Mouse (Mus musculus) layer of hippocampus, postnatal 10 days (tissue): ENCODE data around the gene Pde4d. TPM values are rescaled to one million over a fixed set of nuclear protein-coding genes. Genes with fewer than 3 reads are reported as not detected.

Source experiments
- DNase-seq, 2 experiments: peaks; one replicate each; pipeline ENCODE4 v3.0.0; 2021; ENCODE audit warnings: low spot score in 2 of 2
- total RNA-seq, 2 experiments: library from RNA; stranded (reverse); gene quantifications; 2 replicates each; pipeline ENCODE4 v1.2.3; 2021

Pde4d gene
- total RNA-seq, 2 experiments from 2014 or later: 77.6 to 81.2 TPM

DNA sequence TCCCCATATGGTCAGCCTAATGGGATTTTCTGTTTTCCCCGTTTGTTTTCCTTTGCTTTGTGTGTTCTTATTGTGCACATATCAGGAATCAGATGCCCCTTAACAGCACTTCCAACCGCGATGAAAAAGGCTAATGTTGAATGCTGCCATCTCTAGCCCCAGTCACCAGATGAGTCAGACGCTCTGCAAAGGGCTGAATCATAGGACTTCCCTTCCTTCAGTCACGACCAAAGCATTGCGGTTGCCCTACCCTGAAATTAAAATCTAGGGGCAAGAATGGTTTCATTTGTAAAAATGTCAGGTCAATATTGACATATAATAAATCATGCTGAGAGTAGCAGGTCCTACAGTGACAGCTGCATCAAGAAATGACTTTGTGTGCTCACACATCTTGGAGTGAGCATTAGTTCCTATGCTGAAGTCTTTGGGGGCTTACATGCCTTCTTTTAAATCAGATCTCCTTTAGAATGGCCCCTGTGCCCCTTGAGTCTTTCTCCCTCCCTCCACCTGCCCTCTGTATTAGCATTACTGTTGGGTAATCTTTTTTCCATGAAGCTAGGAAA, 370.2 kb downstream of the Pde4d start:
- DNase-seq: no peak

DNA sequence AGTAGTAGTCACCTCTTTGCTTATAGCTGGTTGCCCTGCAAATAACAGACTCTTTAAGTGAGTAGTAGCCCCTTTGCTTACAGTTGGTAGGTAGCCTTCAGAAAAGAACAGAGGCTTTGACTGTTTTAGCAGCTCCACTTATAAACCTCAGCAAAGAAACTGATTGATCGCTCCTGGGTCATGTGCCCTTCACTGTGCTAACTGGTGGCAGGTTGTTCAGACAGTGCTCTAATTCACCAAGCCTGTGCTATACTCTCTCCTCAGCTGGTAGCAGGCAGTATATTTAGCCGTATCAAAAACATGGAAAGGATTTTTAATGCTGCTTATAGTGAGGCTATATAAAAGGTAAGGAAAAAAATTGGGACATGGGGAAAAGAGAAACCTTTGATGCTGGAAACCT, 370.7 kb downstream of the Pde4d start:
- no peak for DNase-seq

DNA sequence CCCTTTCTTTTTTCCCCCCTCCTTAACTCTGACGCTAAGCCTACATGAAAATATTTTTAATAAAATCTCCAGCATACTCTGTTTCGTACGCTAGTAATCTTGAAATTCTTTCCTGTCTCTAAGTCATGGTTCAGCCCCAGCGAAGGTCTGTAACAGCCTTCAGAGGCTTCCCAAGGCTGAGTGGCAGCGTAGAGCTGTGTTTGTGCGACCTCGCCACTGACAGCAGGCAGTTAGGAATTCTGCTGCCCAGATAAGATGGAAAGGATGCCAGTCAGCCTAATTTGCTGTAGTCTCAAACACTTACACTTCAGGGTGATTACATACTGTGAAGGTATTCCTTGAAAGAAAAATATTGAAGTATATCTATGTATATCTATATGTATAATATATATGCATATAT, 371.5 kb downstream of the Pde4d start:
- no peak for DNase-seq

DNA sequence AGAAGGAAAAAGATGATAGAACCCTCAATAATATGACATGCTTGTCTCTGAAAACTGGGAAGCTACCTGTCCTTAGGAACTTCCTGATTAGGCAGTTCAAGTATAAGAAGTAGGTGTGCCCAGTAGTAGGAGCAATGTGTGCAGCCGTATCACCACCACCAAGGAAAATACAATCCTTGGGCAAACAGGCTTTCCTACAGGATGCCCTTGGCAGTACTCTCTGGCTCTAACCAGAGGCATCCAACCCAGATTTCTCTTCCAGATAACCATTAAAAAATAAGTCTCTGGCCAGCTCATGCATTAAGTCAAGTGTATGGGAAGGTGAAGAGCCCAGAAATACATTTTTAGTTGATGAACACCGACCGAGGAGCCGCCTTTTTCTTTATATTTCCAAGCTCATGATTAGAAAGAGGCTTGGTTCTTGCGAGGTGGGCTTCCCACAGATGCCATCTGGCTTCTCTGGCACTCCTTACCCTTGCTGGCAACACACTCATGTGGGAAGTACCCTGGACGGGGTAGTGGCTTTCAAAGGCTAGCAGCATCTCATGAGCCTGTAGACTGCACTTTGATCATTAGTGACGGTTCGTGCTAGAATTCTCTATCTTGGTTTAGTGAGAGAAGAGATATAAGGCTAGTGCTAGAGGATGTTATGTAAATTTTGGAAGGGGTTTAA, 375.0 kb downstream of the Pde4d start:
- peak; percentile 19 to 42 for DNase-seq

DNA sequence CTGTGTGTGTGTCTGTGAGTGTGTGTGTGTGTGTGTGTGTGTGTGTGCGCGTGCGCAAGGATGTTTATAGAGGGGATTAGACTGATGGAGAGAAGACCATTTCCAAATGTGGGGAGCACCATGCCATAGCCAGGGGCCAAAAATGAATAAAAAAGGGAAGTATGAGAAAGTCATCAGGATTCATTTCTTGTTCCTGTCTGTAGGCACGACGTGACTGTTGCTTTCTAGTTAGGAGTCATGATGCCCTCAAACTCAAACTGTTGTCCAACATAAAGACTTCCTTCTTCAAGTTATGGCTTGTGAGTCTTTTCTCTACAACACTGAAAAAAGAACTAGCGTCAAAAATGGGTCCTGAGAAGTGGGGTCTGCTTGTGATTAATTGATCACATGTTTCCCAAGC, 375.8 kb downstream of the Pde4d start:
- DNase-seq: no peak

DNA sequence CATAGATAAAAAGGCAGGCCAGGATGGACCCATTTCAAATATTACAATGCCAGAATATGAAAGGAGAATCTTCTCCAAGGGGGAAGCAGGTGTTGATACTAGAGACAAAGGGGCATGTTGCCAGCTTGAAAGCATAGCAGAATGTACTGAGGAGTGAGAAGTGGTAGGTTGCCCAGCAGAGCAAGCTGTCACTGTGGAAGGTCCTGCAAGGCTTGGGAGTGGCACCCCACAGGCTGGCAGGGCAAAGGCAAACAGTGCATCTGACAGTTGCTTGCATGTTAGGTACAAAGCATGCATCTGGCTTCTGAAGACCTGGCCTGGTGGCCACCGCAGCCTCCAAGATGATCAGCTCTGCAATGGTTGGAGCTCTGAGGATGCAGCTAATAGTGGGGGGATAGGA, 384.4 kb downstream of the Pde4d start:
- DNase-seq: peak; percentile 16 to 37

DNA sequence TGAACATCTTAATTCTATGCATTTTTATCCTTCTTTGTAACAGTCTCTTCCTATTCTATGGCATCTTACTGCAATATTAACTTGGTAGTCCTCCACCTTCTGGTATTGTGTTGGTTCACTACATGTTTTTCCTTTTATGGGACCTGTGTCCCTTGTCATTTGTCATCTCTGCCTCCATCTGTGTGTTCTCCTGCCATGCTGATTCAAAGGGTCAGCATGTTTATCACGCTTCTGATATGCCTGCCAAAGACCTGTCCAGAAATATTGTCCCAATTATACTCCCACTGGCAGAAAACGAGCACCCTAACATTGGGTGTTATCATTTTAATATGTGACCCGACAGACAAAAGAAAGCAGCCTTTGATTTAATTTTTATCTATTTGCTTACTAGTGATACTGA, 386.6 kb downstream of the Pde4d start:
- no peak for DNase-seq

DNA sequence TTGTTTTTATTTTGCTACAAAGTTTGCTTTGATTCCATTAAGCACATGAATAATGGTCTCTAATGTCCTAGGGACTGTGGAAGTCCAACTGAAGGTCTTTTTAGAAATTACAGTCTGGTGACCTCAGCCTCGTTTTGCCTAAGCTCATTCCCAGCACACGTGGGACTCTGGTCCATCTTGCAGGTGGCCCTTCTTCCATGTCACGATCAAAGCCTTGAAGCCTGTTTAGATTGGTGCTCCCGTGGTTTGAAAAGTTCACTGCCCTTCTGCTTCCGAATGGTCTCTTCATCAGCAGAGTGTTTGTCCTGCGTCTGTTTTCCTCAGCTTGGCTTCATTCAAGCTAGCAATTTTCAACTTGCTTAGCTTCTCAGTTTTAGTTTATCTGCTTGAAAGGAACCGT, 389.4 kb downstream of the Pde4d start:
- DNase-seq: no peak

DNA sequence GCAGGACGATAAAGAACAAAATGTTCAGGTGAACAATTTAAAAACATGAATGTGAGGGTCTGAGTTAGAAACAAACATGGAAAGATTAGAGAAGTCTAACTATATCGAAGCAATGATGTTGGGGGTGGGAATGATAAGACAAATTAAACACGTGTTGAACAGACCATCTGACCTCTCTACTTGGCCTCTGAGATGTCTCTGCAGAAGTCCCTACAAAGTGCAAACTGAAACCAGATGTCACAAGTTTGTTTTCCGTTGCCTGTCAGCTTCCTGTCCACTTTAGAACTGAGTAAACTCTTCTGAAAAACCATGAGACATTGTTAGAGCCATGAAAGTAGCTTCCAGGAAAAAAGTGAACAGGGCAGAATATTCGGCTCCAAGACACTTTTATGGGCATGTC, 404.3 kb downstream of the Pde4d start:
- DNase-seq: no peak

DNA sequence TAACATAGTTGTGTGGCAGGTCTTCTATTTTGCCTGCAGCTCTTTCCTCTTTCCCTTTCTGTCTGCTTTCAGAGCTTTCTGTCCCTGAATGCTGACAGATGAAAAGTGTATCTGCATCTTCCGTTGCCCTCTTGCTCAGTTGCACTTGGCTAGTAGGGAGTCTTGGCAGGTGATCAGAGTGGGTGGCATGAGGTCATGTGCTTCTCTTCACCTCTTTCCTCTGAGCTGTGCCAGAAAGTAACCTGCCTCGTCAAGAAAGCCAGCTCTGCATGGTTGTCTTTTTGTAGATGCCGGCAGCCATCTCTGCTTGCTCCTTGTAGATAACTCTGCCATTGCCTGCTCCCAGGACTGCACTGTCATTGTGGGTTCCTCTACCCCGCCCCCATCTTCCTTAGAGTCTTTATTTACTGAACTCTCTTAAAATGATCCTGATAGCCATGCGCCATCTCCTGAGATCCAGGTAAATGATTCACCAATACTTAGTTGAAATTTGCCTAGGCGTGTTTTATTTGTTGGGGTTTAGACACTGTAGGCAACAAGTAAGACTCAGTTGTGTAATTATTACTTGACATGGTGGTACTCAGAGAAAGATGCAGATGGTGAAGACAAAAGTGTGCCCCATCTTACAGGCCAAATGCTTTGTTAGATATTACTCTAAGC, 407.2 kb downstream of the Pde4d start:
- DNase-seq: no peak

DNA sequence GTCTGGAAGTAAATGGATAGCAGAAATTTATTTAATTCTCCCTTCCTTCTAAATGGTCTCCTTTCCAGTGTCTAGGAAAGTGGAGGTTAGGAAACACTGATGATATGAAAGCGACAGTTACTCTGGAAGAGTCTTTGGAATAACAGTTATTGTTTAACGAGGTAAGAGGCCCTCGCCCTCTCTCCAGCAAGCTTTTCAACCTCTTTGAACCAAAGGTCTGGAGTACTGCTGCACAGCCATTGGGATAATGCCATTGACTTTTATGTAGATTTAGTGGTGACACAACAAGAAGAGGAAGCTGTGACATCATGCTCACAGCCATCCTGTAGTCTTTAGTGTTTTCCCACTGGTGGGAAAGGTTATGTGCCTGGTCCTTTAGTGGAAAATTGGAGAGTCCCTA, 409.6 kb downstream of the Pde4d start:
- no peak for DNase-seq

DNA sequence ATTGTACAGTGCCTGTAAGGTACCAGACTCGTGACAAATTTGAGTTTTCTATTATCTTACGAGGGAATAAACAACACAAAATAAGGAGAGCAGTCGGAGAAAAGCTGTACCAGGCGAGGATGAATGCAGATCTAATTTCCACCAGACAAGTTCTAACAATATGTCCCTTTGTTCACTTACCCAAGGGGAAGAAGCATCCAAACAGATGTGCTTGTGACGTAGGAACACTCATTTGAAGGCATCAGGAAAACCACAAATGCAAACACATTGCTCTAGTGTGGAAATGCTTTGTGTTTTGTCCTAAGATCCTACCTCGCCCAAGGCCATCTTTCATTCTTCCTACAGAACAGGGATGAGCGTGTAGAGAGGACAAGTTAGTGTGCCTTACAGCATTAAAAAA, 411.0 kb downstream of the Pde4d start:
- no peak for DNase-seq

DNA sequence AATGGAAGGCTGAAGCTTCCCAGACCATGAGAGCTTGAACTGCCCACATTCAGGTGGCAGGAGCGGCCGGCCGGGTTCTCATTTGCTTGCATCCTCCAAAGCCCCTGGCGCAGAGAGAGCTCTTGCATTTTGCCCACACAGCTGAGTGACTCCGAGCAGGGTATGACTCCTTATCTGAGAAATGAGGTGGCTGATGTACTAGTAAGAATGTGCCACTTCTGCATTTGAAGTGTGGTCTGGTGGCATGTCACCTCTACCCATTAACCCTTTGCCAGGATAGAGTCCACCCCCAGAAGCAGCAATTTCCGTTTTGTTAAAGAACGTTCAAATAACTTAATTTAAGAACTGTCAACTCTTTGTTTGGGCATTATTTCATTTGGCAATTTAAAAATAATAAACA, 412.0 kb downstream of the Pde4d start:
- no peak for DNase-seq

DNA sequence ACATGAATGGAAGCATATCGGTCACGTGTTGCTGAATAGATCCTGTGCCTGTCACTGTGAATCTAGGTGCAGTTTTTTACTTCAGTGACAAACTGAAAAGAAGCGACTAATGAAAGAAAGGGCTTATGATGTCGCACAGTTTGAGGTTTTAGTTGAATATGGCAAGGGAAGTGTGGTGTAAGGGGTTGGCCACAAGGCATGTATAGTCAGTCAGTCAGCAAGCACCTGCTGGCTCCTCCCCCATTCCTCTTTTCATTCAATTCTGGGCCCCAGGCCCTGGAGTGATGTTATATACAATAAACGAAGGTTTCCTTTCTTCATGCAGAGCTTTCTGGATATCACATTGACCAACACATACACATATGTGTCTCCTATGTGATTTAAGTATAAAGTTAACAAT, 412.4 kb downstream of the Pde4d start:
- no peak for DNase-seq

DNA sequence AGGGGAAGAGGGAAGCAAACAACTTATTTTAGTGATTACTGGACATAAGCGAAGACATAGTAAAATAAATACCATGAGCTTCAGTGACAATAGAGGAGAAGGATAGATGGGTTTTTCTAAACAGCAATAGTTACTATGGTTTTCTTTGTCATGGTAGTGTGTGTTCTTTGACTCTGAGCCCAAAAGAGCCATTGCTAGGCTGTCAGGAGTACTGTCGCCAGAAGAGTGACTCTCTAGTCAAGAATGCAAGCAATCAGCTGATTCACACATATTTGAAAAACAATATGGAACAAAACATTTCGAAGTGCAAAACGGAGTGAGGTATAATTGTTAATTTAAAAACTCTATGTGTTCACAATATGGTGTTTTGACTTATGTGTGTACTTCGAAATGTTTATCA, 450.4 kb downstream of the Pde4d start:
- DNase-seq: no peak

DNA sequence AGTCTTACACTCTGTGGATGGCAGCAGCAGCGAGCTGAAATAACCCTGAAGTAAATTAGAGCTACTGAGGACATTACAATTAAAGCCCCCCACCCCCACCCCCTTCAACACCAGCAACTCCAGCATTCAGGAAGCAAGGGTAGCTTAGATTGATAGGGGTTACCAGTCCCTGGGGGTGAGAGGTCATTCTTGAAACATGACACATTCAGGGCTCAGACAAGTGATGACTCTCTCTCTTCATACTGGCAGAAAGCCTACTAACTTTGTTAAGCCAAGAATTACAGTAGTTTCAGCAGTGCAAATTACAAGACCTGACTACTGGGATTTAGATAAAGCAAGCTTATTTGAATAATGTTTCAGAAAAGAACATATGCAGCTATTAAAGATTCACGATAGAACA, 455.4 kb downstream of the Pde4d start:
- DNase-seq: no peak

DNA sequence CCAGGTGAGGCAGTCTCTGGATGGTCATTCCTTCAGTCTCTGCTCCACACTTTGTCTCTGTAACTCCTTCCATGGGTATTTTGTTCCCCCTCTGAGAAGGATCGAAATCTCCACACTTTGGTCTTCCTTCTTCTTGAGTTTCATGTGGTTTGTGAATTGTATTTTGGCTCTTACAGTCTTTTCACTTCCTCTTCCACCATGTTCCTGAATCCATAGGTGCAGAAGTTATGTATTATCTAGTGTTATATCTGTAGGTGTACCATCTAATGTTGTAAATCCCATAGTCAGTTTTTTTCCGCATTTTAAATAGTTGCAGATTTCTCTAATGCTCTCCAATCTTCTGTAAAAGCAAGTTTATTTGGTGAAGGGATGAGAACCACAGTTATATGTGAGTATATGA, 459.4 kb downstream of the Pde4d start:
- DNase-seq: no peak

DNA sequence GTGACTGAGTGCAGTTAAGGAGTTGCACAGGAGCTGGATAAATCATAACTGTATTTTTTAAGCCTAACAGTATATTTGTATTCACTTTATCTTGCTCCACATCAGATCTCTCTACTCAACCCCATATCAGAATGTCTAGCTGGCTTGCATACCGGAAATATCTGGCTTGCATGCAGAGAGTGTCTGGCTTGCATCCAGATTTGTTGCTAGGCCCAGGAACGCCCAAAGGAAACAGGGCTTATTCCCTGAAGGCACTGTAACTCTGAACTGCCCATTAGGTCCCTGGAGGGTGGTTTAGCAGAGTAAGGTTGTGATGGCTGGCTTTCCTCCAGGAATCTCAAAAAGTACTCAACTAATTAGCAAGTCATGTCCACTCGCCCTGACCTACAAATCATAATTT, 464.9 kb downstream of the Pde4d start:
- DNase-seq: no peak

DNA sequence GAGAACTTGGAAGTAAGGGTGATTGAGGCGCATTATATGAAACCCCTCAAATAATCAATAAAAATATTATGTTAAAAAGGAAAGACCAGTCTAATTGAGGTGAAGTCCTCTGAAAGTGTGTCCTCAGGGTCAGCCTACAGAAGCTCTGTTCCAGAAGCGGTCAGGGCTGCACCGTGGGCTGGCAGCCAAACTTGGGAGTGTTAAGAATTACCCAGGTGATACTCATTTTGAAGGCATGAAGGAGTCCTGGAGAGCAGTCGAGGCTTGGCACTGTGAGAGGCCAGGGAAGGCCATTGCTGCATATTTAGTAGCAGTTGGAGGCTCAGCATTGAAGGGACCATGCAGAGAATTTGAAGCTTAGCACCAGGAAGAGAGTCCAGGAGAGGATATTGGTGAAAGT, 471.4 kb downstream of the Pde4d start:
- no peak for DNase-seq

DNA sequence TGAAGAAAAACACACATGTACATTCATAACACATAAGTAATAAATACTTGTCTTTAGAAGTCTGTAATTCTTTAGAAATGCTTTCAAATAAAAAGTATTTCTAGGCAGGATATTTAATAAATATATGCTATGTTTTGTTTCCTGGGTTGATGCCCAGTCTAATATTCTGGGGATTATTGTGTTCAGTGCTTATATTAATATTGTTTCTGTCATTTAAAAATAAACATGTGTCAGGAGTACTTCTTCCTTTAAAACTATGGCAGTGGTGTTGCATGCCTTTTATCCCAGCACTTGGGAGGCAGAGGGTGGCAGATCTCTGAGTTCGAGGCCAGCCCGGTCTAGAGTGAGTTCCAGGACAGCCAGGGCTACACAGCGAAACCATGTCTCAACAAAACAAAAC, 485.1 kb downstream of the Pde4d start:
- no peak for DNase-seq

DNA sequence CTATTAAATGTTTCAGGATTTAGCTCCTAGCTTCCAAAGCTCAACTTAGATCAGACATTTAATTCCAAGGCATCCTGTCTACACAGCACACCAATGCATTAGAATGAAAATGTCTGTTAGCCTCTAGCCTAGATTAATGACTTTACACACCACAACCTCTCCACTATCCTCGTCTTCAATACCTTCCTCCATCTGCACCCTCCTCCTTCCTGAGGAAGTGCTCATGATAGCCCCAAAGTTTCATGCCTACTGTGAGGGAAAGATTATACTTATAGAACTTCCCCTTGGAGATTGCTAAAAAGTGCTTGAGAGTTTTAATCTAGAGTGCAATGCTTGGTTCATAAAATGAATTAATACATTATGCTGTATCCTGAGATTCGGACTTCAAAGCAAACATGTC, 487.5 kb downstream of the Pde4d start:
- no peak for DNase-seq

DNA sequence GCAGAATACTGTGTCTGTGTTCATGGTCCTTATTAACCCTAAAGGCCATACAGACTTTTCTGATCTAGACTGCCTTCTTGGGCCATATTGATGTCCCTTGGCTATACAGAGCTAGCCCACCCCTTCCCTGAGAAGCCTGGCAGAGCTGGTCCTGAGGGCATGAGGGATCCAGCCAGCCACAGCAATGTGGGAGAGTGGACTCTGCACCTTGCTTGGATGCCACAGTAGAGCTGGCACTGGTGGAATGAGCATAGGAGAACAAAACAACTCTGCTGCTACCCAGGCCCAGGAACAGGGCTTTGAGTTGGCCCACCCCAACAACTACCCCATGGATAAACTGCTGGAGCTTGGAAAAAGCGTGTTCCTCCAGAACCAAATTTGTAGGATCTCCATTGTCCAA, 503.2 kb downstream of the Pde4d start:
- no peak for DNase-seq

DNA sequence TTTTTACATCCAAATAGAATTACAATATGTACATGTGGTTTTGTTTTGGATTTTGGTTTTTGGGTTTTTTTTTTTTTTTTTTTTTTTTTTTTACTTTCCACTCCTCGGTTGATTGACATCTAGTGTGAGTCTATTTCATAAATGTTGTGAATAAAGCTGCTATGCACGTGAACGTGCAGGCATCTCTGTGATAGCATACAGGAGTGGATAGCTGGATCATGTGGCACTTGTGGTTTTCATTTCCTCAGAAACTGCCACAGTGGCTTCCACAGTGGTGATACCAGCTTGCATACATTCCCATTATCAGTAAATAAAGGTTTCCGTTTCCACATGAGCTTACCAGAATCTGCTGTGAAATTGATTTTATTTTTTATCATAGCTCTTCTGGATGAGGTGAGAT, 506.3 kb downstream of the Pde4d start:
- no peak for DNase-seq
